Comparison of ENCODE assay signal across 8 mouse cellular contexts in the genomic region with DNA sequence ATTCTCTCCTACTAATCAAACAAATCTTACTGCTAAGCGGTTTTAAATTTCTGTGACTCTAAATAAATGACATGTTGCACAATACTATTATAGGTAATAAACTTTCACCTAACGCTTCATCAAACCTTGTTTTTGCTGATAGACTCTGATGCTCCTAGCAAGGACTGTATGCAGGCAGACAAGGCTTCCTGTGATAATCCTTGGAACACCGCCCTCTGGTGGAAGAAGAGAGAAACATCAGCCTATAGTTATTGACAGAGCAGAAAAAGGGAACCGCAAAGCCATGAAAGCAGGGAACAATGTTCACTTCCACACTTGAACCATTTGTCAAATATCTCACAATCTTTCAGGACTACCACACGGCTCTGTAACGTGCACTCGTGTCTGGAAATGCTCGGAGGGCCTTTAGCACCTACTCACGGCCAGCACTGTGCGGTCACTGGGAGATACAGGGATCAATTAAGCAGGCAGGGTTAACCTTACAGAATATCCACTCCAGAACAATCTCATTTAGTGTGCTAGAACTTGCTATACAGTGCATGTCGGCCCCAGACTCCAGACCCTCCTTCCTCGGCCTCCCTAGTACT. TPM values are rescaled to one million over a fixed set of nuclear protein-coding genes. Genes with fewer than 3 reads are reported as not detected.
DNase-seq lines count a peak whose midpoint lies in the region; ATAC-seq and TF ChIP-seq lines count a peak whose summit lies in the region.

No protein-coding gene starts in this region.

- peak; percentile 19 for TF ChIP-seq CTCF in ES-Bruce4 (IDR thresholded peaks at IDR 0.05; ENCODE audit: low read depth, low read length)
- TF ChIP-seq CTCF in liver, adult 2 months (IDR thresholded peaks at IDR 0.05; ENCODE audit: low read depth, low read length) = peak; percentile 49

- H3K27me3 ChIP-seq in ES-Bruce4 (ENCODE audit: control insufficient read depth, insufficient read depth, low read length, poor library complexity, severe bottlenecking) = no peaks in the 10 kb centered on the region
- H3K27me3 ChIP-seq in forebrain, embryonic 13.5 days = no peaks in the 10 kb centered on the region
- no peaks in the 10 kb centered on the region for H3K27me3 ChIP-seq in liver, adult 2 months (ENCODE audit: control insufficient read depth, insufficient read depth, low read length)
- H3K27me3 ChIP-seq in neural tube, embryonic 11.5 days (ENCODE audit: control insufficient read depth, insufficient read depth, low read length) = no peaks in the 10 kb centered on the region

- no peaks in the 10 kb centered on the region for H3K79me2 ChIP-seq in liver, adult 2 months (ENCODE audit: control insufficient read depth, insufficient read depth, low read length)

- no peak overlapping the region for H3K9ac ChIP-seq in ES-Bruce4 (ENCODE audit: low read depth, poor library complexity, severe bottlenecking)
- H3K9ac ChIP-seq in forebrain, embryonic 13.5 days = no peak overlapping the region
- H3K9ac ChIP-seq in liver, adult 2 months (ENCODE audit: low read depth, low read length) = no peak overlapping the region
- H3K9ac ChIP-seq in neural tube, embryonic 11.5 days (ENCODE audit: low read length) = no peak overlapping the region

- peak; percentile 78 for DNase-seq in 3T3-L1 (ENCODE audit: low read depth, low spot score)
- DNase-seq in kidney, adult 9 months = peak; percentile 57
- DNase-seq in liver, adult 2 months (ENCODE audit: extremely low read depth, low read depth, low spot score) = peak; percentile 28
- peak; percentile 58 for DNase-seq in neural tube, embryonic 11.5 days (ENCODE audit: low spot score)
- DNase-seq in thymus, postnatal 14 days = peak; percentile 58

- H3K27ac ChIP-seq in ES-Bruce4 (ENCODE audit: insufficient read depth, low read length) = no peak overlapping the region
- H3K27ac ChIP-seq in forebrain, embryonic 13.5 days = no peak overlapping the region
- H3K27ac ChIP-seq in liver, adult 2 months (replicated peaks; ENCODE audit: insufficient read depth, low read depth, low read length) = no peak overlapping the region
- no peak overlapping the region for H3K27ac ChIP-seq in neural tube, embryonic 11.5 days (ENCODE audit: low read depth, low read length)

- H3K9me3 ChIP-seq in ES-Bruce4 (replicated peaks; ENCODE audit: control insufficient read depth, insufficient read depth, low read length, poor library complexity, severe bottlenecking) = no peaks in the 10 kb centered on the region
- no peaks in the 10 kb centered on the region for H3K9me3 ChIP-seq in forebrain, embryonic 13.5 days (replicated peaks)
- H3K9me3 ChIP-seq in neural tube, embryonic 11.5 days (ENCODE audit: control insufficient read depth, low read length) = no peaks in the 10 kb centered on the region

- no peaks in the 10 kb centered on the region for H3K4me1 ChIP-seq in ES-Bruce4 (ENCODE audit: control insufficient read depth, insufficient read depth, low read length)
- no peaks in the 10 kb centered on the region for H3K4me1 ChIP-seq in forebrain, embryonic 13.5 days
- no peaks in the 10 kb centered on the region for H3K4me1 ChIP-seq in liver, adult 2 months (ENCODE audit: control insufficient read depth, insufficient read depth, low read length)
- H3K4me1 ChIP-seq in neural tube, embryonic 11.5 days (ENCODE audit: control insufficient read depth, insufficient read depth, low read length) = no peaks in the 10 kb centered on the region

- peaks cover 20% of the 10 kb centered on the region for H3K36me3 ChIP-seq in ES-Bruce4 (ENCODE audit: control insufficient read depth, insufficient read depth, low read length, poor library complexity, severe bottlenecking)
- peaks cover 77% of the 10 kb centered on the region for H3K36me3 ChIP-seq in forebrain, embryonic 13.5 days (ENCODE audit: poor library complexity, severe bottlenecking)
- H3K36me3 ChIP-seq in liver, adult 2 months (ENCODE audit: control insufficient read depth, insufficient read depth, low read length) = peaks cover 54% of the 10 kb centered on the region
- peaks cover 8% of the 10 kb centered on the region for H3K36me3 ChIP-seq in neural tube, embryonic 11.5 days (ENCODE audit: control insufficient read depth, insufficient read depth, low read length)

- H3K4me2 ChIP-seq in forebrain, embryonic 13.5 days = no peak overlapping the region
- H3K4me2 ChIP-seq in neural tube, embryonic 11.5 days (ENCODE audit: low read depth) = no peak overlapping the region

- TF ChIP-seq POLR2A in ES-Bruce4 (IDR thresholded peaks at IDR 0.05; ENCODE audit: insufficient read depth, low read length) = no peak
- no peak for TF ChIP-seq POLR2A in liver, adult 2 months (IDR thresholded peaks at IDR 0.05; ENCODE audit: extremely low read depth, insufficient read depth, low read length)

- no peak overlapping the region for H3K4me3 ChIP-seq in ES-Bruce4 (ENCODE audit: low read depth, low read length)
- no peak overlapping the region for H3K4me3 ChIP-seq in forebrain, embryonic 13.5 days
- no peak overlapping the region for H3K4me3 ChIP-seq in liver, adult 2 months (ENCODE audit: insufficient read depth, low read depth, low read length)
- H3K4me3 ChIP-seq in neural tube, embryonic 11.5 days (ENCODE audit: low read depth, low read length) = no peak overlapping the region

- 56% methylated on average over 12 of the region's 12 CpGs for WGBS in forebrain, embryonic 13.5 days
- WGBS in liver, adult 2 months = 65% methylated on average over 12 of the region's 12 CpGs
- 60% methylated on average over 12 of the region's 12 CpGs for WGBS in neural tube, embryonic 11.5 days

- TF ChIP-seq EP300 in ES-Bruce4 (IDR thresholded peaks at IDR 0.05; ENCODE audit: insufficient read depth, low read depth, low read length) = no peak

- peak; percentile 45 for ATAC-seq in cerebellum, adult (ENCODE audit: insufficient number of reproducible peaks, low FRiP score, low TSS enrichment)
- ATAC-seq in forebrain, embryonic 13.5 days = peak; percentile 84
- ATAC-seq in neural tube, embryonic 11.5 days (ENCODE audit: insufficient read depth, low FRiP score, low TSS enrichment) = no peak

RNA-seq across cellular contexts. Expression of gene Cog3, which starts 32.2 kb away (rescaled TPM):
- polyA plus RNA-seq in ES-Bruce4 (2011; ENCODE audit: insufficient read depth, insufficient read length, low read depth, missing spikeins) = 24.6 and 25.5 TPM in 2 replicates
- 19.3 and 21.5 TPM in 2 replicates for polyA plus RNA-seq in forebrain, embryonic 13.5 days (2015; fragmentation: Nextera tagmentation; extraction: Ambion mirVana)
- 10.9 and 12.3 TPM in 2 replicates for total RNA-seq in liver, adult 2 months (2014; rRNA removed)
- polyA plus RNA-seq in liver, adult 2 months (2012; rRNA removed) = 4.2 and 5.3 TPM in 2 replicates
- polyA plus RNA-seq in neural tube, embryonic 11.5 days (2014; fragmentation: Nextera tagmentation; extraction: Ambion mirVana) = 26.4 and 30.0 TPM in 2 replicates

Comparison
In these comparisons a context has a peak if more than half of its experiments do, and no peak if none do; other contexts are left out.
1. DNase-seq: peak in every context shown above with its lines; median percentile 78 in 3T3-L1; 58 in neural tube, embryonic 11.5 days; 58 in thymus, postnatal 14 days; 57 in kidney, adult 9 months; 28 in liver, adult 2 months.